Mouse (Mus musculus) stomach, embryonic 14.5 days (tissue): ENCODE results near the gene Xpo4. TPM values are rescaled to one million over a fixed set of nuclear protein-coding genes. Genes with fewer than 3 reads are reported as not detected.
"Not testable (repeated sequence)": the region's sequence is repeated elsewhere in the genome, so short reads cannot be mapped to it uniquely, and the experiment has no call there.

Experiments
- ATAC-seq: fragments of 200-750 bp; cut with Nextera tagmentation; 2 replicates; pipeline ENCODE4 v1.8.0; 2017; ENCODE audit warnings: low read depth, moderate TSS enrichment; ENCODE audit not compliant: insufficient number of reproducible peaks, insufficient read depth, low FRiP score
- H3K27ac ChIP-seq: fragments of 300-500 bp; sonication (generic); 2 replicates; pipeline ENCODE4 v1.5.1; 2014; ENCODE audit warnings: mild to moderate bottlenecking, low read length, moderate library complexity, mixed read lengths
- H3K27me3 ChIP-seq: fragments of 300-500 bp; sonication (generic); 2 replicates; pipeline ENCODE4 v1.6.1; 2014; ENCODE audit warnings: low read length, control low read depth, mixed read lengths; ENCODE audit not compliant: control insufficient read depth, insufficient read depth
- H3K36me3 ChIP-seq: fragments of 300-500 bp; sonication (generic); 2 replicates; pipeline ENCODE4 v1.6.1; 2014; ENCODE audit warnings: mild to moderate bottlenecking, control low read depth, low read length, moderate library complexity, mixed read lengths; ENCODE audit not compliant: control insufficient read depth, insufficient read depth
- H3K4me1 ChIP-seq: fragments of 300-500 bp; sonication (generic); 2 replicates; pipeline ENCODE4 v1.6.1; 2014; ENCODE audit warnings: low read length, control low read depth, mixed read lengths; ENCODE audit not compliant: control insufficient read depth, insufficient read depth
- H3K4me2 ChIP-seq: fragments of 300-500 bp; sonication (generic); replicated peaks from 2 replicates; pipeline ENCODE4 v1.6.1; 2014; ENCODE audit warnings: low read depth, low read length, control low read depth
- H3K4me3 ChIP-seq: fragments of 300-500 bp; sonication (generic); 2 replicates; pipeline ENCODE4 v1.5.1; 2014; ENCODE audit warnings: low read depth, low read length, control low read depth
- H3K9ac ChIP-seq: fragments of 300-500 bp; sonication (generic); replicated peaks from 2 replicates; pipeline ENCODE4 v1.6.1; 2014; ENCODE audit warnings: low read depth, mild to moderate bottlenecking, control low read depth, low read length, moderate library complexity, mixed read lengths
- H3K9me3 ChIP-seq: fragments of 300-500 bp; sonication (generic); 2 replicates; pipeline ENCODE4 v1.6.1; 2016; ENCODE audit warnings: low read depth, low read length, control low read depth; ENCODE audit not compliant: control insufficient read depth
- WGBS: fragments of 180-500 bp; shearing (Covaris S2); extraction: QIAGEN DNeasy Blood & Tissue Kit; methylation state at CpG from one replicate; pipeline ENCODE4 v1.1.7; 2014; 5-methylcytosine and 5-hydroxymethylcytosine counted together
- polyA plus RNA-seq: library from polyadenylated mRNA; unstranded; fragments of >200 nt; fragmentation: Nextera tagmentation; extraction: Ambion mirVana; gene quantifications from 2 replicates; pipeline ENCODE4 v1.2.1, GENCODE M21; 2014

Gene Xpo4
- polyA plus RNA-seq, 1 experiment from 2014 or later = 36.2 TPM

DNA sequence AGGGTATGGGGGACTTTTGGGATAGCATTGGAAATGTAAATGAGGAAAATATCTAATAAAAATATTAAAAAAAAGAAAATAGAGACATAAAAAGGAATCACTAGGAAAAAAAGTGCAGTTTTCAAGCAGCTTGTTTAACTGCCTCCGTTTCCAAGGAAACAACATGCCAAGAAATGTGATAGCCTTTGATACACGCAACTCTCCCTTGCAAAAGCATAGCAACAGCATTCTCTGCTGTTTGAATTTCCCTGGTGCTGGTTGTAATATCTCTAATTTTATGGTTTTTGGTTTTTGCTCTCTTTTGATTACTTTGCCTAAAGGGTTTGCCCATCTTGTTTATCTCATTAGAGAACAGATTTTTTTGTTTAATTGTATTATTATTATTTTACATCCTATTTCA, 10.3 kb upstream of the Xpo4 start:
- Histone ChIP-seq H3K9me3 (no peaks in the 10 kb centered on the region), H3K4me2 (no peak overlapping the region), H3K27me3 (no peaks in the 10 kb centered on the region), H3K4me3 (no peak overlapping the region), H3K4me1 (no peaks in the 10 kb centered on the region), H3K36me3 (no peaks in the 10 kb centered on the region), H3K9ac (no peak overlapping the region), H3K27ac (no peak overlapping the region)
- no peak for ATAC-seq
- WGBS = 50% methylated on average over 2 of the region's 2 CpGs

DNA sequence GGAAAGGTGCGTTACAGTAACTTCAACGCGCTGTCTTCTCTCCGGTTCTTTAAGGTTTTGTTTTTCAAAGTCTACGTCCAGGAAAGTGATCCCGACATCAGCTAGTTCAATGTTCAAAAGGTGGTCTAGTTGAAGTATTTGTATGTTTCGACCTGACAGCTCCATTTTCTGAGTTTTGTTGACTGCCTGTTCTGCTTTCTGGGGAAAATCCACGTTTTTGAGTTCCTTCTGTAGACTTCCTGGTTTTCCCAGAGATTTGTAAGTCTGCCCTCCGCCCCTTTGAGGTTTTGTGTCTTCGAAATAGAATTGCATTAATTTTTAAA, 359 bp upstream of the Xpo4 start:
- H3K36me3 ChIP-seq = no peaks in the 10 kb centered on the region
- peaks cover 6% of the 10 kb centered on the region; the same call in 1 of the 2 replicates for H3K4me1 ChIP-seq
- peak overlapping the region; percentile 86 for H3K4me3 ChIP-seq
- no peak for ATAC-seq
- peak overlapping the region; percentile 91 for H3K9ac ChIP-seq
- H3K27ac ChIP-seq = peak overlapping the region; percentile 90; the same call in 1 of the 2 replicates
- H3K4me2 ChIP-seq = peak overlapping the region; percentile 59
- H3K9me3 ChIP-seq = no peaks in the 10 kb centered on the region
- no peaks in the 10 kb centered on the region for H3K27me3 ChIP-seq
- WGBS = 11% methylated on average over 10 of the region's 10 CpGs

DNA sequence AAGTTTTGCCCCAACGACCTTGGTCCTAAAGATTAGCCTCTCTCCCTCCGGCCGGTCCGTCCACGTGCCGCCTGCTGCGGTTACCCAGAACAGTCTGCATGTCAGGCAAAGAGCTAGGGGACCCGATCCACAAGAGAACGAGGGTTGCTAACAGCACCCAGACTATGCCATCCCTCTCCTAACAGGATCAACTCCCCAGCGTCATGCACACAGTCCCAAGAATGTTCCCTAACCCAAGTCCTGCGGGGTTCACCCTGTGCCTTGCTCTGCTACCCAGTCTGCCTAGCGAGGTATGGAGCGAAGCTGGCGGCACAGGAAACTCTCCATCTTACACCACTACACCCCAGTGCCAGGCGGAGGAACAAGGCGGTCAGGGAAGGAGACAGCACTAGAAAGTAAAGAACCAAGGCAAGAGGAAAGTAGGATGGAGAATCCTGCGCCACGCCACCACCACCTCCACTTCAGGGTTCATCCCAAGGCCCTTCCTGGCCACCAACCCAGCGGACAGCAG, 864 bp downstream of the Xpo4 start:
- Histone ChIP-seq H3K9me3 (no peaks in the 10 kb centered on the region), H3K4me2 (peak overlapping the region; percentile 59), H3K4me1 (peaks cover 6% of the 10 kb centered on the region; the same call in 1 of the 2 replicates), H3K9ac (peak overlapping the region; percentile 91), H3K27me3 (no peaks in the 10 kb centered on the region), H3K4me3 (peak overlapping the region; percentile 86), H3K27ac (peak overlapping the region; percentile 90), H3K36me3 (no peaks in the 10 kb centered on the region)
- under 1% methylated on average over 19 of the region's 19 CpGs for WGBS
- ATAC-seq = peak; percentile 50

DNA sequence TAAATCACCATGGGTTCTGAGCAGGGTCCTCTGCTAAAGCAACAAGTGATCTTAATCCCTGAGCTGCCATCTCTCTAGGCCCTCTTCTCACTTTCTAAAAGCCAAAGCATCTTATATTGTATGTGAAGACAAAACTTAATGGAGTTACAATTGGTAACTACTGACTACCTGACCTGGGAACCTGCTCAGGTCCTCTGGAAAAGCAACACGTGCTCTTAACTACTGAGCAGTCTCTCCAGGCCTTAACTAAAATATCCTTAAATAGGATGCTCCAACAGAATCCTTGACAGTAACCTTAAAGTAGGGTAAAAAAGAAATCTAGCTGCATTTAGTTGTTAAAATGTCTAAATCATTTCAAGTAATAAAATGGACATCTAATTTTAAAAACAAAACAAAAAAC, 1.6 kb downstream of the Xpo4 start:
- WGBS = 31% methylated on average over 1 of the region's 1 CpGs
- H3K9ac ChIP-seq = peak overlapping the region; percentile 91
- peaks cover 6% of the 10 kb centered on the region; the same call in 1 of the 2 replicates for H3K4me1 ChIP-seq
- no peak for ATAC-seq
- no peaks in the 10 kb centered on the region for H3K9me3 ChIP-seq
- peak overlapping the region; percentile 86 for H3K4me3 ChIP-seq
- H3K27ac ChIP-seq = no peak overlapping the region
- H3K27me3 ChIP-seq = no peaks in the 10 kb centered on the region
- H3K36me3 ChIP-seq = no peaks in the 10 kb centered on the region
- peak overlapping the region; percentile 59 for H3K4me2 ChIP-seq

DNA sequence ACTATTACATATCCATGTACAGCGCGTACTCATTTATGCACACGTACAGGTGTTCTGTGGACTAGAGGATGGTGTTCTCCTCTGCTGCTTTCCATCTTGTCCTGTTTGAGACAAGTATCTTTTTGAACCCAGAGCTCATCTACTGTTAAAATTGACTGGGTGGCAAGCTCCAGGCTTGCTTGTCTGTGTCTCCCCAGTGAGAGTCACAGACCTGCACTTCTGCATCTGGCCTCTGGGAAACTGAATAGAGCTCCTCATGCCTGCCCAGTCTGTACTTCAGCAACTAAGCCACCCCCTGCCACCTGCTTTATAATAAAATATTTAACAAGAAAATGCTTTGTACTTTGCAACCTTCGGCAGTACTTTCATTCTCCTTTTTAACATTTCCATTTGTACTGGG, 6.9 kb downstream of the Xpo4 start:
- no peak overlapping the region for H3K27ac ChIP-seq
- H3K4me1 ChIP-seq = no peaks in the 10 kb centered on the region
- no peak for ATAC-seq
- no peaks in the 10 kb centered on the region for H3K36me3 ChIP-seq
- H3K27me3 ChIP-seq = no peaks in the 10 kb centered on the region
- H3K9ac ChIP-seq = no peak overlapping the region
- 95% methylated on average over 4 of the region's 4 CpGs for WGBS
- no peaks in the 10 kb centered on the region for H3K9me3 ChIP-seq
- H3K4me2 ChIP-seq = no peak overlapping the region
- no peak overlapping the region for H3K4me3 ChIP-seq

DNA sequence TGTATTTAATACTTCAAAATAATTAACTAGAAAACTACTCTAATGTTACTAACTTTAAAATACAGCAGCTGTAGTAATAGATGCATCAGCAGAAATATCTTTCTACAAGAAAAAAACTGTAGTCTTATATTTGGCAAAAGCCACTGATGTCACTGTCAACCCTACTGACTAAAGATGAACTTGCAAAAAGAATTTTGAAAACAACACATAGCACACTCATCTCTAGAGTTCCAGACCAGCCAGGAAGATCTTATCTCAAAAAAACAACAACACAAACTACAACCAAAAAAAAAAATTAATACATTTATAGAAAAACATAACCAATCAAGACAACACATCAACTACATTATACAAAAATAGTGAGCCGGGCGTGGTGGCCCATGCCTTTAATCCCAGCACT, 7.7 kb downstream of the Xpo4 start:
- Histone ChIP-seq H3K4me1 (no peaks in the 10 kb centered on the region), H3K27ac (no peak overlapping the region), H3K27me3 (no peaks in the 10 kb centered on the region), H3K4me2 (no peak overlapping the region), H3K9me3 (no peaks in the 10 kb centered on the region), H3K4me3 (no peak overlapping the region), H3K9ac (no peak overlapping the region), H3K36me3 (no peaks in the 10 kb centered on the region)
- ATAC-seq = no peak
- WGBS = 97% methylated on average over 2 of the region's 2 CpGs

DNA sequence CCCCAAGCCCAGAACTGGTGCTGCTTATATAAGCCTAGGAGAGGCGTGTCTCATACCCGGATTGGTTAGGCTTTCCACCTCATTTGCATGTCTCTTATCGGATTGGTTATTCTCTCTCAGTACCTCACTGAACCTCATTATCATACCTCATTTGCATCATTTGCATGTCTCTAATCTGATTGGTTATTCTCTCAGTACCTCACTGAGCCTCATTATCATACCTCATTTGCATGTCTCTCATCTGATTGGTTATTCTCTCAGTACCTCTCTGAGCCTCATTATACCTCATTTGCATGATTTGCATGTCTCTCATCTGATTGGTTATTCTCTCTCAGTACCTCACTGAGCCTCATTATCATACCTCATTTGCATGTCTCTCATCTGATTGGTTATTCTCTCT, 8.7 kb downstream of the Xpo4 start:
- WGBS = 97% methylated on average over 3 of the region's 3 CpGs
- not testable (repeated sequence) for ATAC-seq, H3K36me3 ChIP-seq, H3K4me2 ChIP-seq, H3K27me3 ChIP-seq, H3K4me3 ChIP-seq, H3K9me3 ChIP-seq, H3K27ac ChIP-seq, H3K9ac ChIP-seq, H3K4me1 ChIP-seq

DNA sequence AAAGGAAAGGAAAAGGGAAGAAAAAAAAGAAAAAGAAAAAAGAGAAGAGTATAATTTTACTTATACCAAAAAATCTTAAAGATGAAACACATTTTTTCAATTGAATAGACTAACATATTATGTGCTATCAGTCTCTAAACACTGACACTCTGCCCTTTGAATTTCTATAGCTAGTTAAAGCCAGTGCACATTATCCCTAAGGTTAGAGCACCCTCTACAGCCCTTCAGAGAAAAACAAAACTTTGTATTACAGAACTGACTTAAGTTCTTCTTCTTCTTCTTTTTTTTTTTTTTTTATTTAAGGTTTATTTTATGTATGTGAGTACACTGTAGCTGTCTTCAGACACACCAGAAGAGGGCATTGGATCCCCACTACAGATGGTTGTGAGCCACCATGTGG, 15.7 kb downstream of the Xpo4 start:
- Histone ChIP-seq H3K9me3 (no peaks in the 10 kb centered on the region), H3K4me1 (no peaks in the 10 kb centered on the region), H3K36me3 (no peaks in the 10 kb centered on the region), H3K27me3 (no peaks in the 10 kb centered on the region), H3K4me3 (no peak overlapping the region), H3K9ac (no peak overlapping the region), H3K27ac (no peak overlapping the region), H3K4me2 (no peak overlapping the region)
- no peak for ATAC-seq

DNA sequence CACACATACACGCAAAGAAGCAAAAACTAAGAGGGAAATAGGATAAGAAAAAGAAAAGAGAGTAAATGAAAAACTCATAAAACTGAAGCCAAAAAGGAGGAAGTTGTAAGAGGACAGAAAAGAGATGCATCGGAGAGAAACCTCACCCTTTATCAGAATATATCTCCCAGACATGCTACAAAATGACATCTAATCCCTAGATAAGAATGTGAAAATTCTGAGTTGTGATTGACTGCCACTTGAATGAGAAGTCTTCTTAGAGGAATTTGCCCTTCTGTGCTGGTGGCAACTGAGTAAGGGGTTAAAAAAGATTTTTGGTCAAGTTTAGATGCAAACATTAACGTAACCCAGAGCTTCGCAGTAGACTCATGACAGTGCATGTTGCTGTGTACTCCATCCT, 19.1 kb downstream of the Xpo4 start:
- no peaks in the 10 kb centered on the region for H3K9me3 ChIP-seq
- H3K27ac ChIP-seq = no peak overlapping the region
- H3K4me1 ChIP-seq = no peaks in the 10 kb centered on the region
- H3K27me3 ChIP-seq = no peaks in the 10 kb centered on the region
- no peak overlapping the region for H3K4me2 ChIP-seq
- H3K4me3 ChIP-seq = no peak overlapping the region
- H3K9ac ChIP-seq = no peak overlapping the region
- ATAC-seq = no peak
- WGBS = 76% methylated on average over 4 of the region's 4 CpGs
- H3K36me3 ChIP-seq = 0 out of 2 replicates have a peak, but pooled peaks cover 8% of the 10 kb centered on the region
